Mouse (Mus musculus): ENCODE data around the gene Pik3c2b. TPM values are rescaled to one million over a fixed set of nuclear protein-coding genes. Genes with fewer than 3 reads are reported as not detected.

The Pik3c2b gene
- 10 to 100 TPM; 10.7 to 12.3 TPM for total RNA-seq (2023)

GRCm38 (mm10) chr1:133045011-133045860, at the start of gene Pik3c2b:
TSS of gene Pik3c2b (plus strand) at chr1:133045667.

GRCm38 (mm10) chr1:133030461-133030860, 15.0 kb upstream of the Pik3c2b start, which contains the start of gene Mdm4:
TSS of gene Mdm4 (minus strand) at chr1:133030561.

GRCm38 (mm10) chr1:133130638-133131560, 85.4 kb downstream of the Pik3c2b start, which contains the start of gene Ppp1r15b:
TSS of gene Ppp1r15b (plus strand) at chr1:133131143.

Other genes starting within 250 kb of the Pik3c2b start
- not detected for gene Lrrn2, start 165.4 kb upstream of the Pik3c2b start, total RNA-seq (2023)
- gene Mdm4, start 15.1 kb upstream of the Pik3c2b start, total RNA-seq (2023), result 100 to 1,000 TPM; 139 TPM
- 100 to 1,000 TPM; 165 to 167 TPM for gene Ppp1r15b, start 85.5 kb downstream of the Pik3c2b start, total RNA-seq (2023)
- 1 to 10 TPM; 3.5 to 4.5 TPM for gene Plekha6, start 118.5 kb downstream of the Pik3c2b start, total RNA-seq (2023)